Mouse (Mus musculus) embryonic fibroblast, embryonic 13.5 days (primary cell): ENCODE measurements around the gene Plek.

Experiments used
- CTCF ChIP-seq: IDR thresholded peaks from 2 replicates; pipeline ENCODE4 v1.5.1; 2011; ENCODE audit warnings: mild to moderate bottlenecking, control low read depth, low read length, moderate library complexity, borderline replicate concordance; ENCODE audit not compliant: insufficient read depth
- POLR2A ChIP-seq: IDR thresholded peaks from 2 replicates; pipeline ENCODE4 v1.6.1; 2011; ENCODE audit warnings: low read depth, mild to moderate bottlenecking, control low read depth, low read length, moderate library complexity

- TF ChIP-seq CTCF: no peak
- TF ChIP-seq POLR2A: no peak
These were observed 29.0 kb downstream of the Plek start for GRCm38 (mm10) chr11:17023206-17023605.
